Mouse (Mus musculus) spleen, adult 2 months (tissue): ENCODE measurements around the gene Hist1h3g.

Experiments used
- CTCF ChIP-seq: fragments of 200-500 bp; IDR thresholded peaks from 2 replicates; pipeline ENCODE4 v1.5.1; 2011; ENCODE audit warnings: mild to moderate bottlenecking, inconsistent platforms; ENCODE audit not compliant: insufficient read depth, insufficient read length, insufficient replicate concordance; ENCODE audit errors: extremely low read depth
- POLR2A ChIP-seq: fragments of 200-500 bp; IDR thresholded peaks from 2 replicates; pipeline ENCODE4 v1.6.1; 2011; ENCODE audit warnings: low read depth, low read length, inconsistent platforms

GRCm38 (mm10) chr13:23556906-23557305 is 21.7 kb downstream of the Hist1h3g start:
- no peak for TF ChIP-seq CTCF
- no peak for TF ChIP-seq POLR2A
